Mouse (Mus musculus) liver, embryonic 12.5 days (tissue): Measurements from ENCODE around the gene Erg28. TPM values are rescaled to one million over a fixed set of nuclear protein-coding genes. Genes with fewer than 3 reads are reported as not detected.

Source experiments
- ATAC-seq: fragments of 200-750 bp; cut with Nextera tagmentation; 2 replicates; pipeline ENCODE4 v1.8.0; 2017; ENCODE audit warnings: moderate number of reproducible peaks, mild to moderate bottlenecking, moderate library complexity
- H3K27ac ChIP-seq: fragments of 300-500 bp; sonication (generic); 2 replicates; pipeline ENCODE4 v1.5.1; 2016; ENCODE audit warnings: mild to moderate bottlenecking
- H3K27me3 ChIP-seq: fragments of 300-500 bp; sonication (generic); replicated peaks from 2 replicates; pipeline ENCODE4 v1.6.1; 2016; ENCODE audit warnings: mild to moderate bottlenecking, moderate library complexity
- H3K36me3 ChIP-seq: fragments of 300-500 bp; sonication (generic); 2 replicates; pipeline ENCODE4 v1.6.1; 2016; ENCODE audit warnings: mild to moderate bottlenecking, moderate library complexity
- H3K4me1 ChIP-seq: fragments of 300-500 bp; sonication (generic); 2 replicates; pipeline ENCODE4 v1.6.1; 2016
- H3K4me2 ChIP-seq: fragments of 300-500 bp; sonication (generic); 2 replicates; pipeline ENCODE4 v1.6.1; 2016; ENCODE audit warnings: mild to moderate bottlenecking, moderate library complexity
- H3K4me3 ChIP-seq: fragments of 300-500 bp; sonication (generic); 2 replicates; pipeline ENCODE4 v1.5.1; 2016; ENCODE audit warnings: mild to moderate bottlenecking, moderate library complexity
- H3K9ac ChIP-seq: fragments of 300-500 bp; sonication (generic); 2 replicates; pipeline ENCODE4 v1.6.1; 2016; ENCODE audit warnings: mild to moderate bottlenecking, moderate library complexity
- H3K9me3 ChIP-seq: fragments of 300-500 bp; sonication (generic); replicated peaks from 2 replicates; pipeline ENCODE4 v1.6.1; 2016; ENCODE audit warnings: mild to moderate bottlenecking, moderate library complexity
- WGBS: fragments of 180-500 bp; shearing (Covaris S2); methylation state at CpG from one replicate; pipeline ENCODE4 v1.1.7; 2016; ENCODE audit not compliant: insufficient replicate concordance; 5-methylcytosine and 5-hydroxymethylcytosine counted together
- polyA plus RNA-seq: library from polyadenylated mRNA; unstranded; fragments of >200 nt; fragmentation: Nextera tagmentation; extraction: Ambion mirVana; gene quantifications from 2 replicates; pipeline ENCODE4 v1.2.1, GENCODE M21; 2016

The Erg28 gene
- polyA plus RNA-seq, 1 experiment from 2014 or later = 99.3 TPM

DNA sequence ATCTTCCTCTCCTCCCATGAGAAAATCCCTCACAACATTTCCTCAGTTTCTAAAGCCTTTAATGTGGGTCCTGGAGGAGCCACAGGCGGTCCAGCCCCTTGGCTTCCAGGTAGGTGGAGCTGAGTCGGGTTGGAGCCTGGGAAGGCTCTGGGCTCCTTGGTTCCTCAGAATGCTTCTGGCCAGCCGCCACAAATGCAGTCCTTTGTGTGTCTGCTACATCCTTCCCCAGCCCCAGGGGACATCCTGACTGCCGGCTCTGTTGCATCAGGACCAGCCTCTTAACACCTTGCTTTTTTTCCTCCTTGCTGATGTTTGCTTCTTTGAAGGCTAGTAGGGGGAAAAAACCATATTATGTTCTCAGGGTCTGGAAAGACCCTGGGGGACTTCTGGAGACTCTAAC is 56.6 kb downstream of the Erg28 start:
- Histone ChIP-seq H3K27me3 (0 out of 2 replicates have a peak, but pooled peaks cover 10% of the 10 kb centered on the region), H3K36me3 (no peaks in the 10 kb centered on the region), H3K4me3 (no peak overlapping the region), H3K4me1 (no peaks in the 10 kb centered on the region), H3K9me3 (no peaks in the 10 kb centered on the region), H3K9ac (no peak overlapping the region), H3K27ac (no peak overlapping the region), H3K4me2 (no peak overlapping the region)
- no peak for ATAC-seq
- 33% methylated on average over 4 of the region's 4 CpGs for WGBS

GRCm38 (mm10) chr12:85766287-85766686 is 58.1 kb downstream of the Erg28 start:
- Histone ChIP-seq H3K9ac (no peak overlapping the region), H3K36me3 (no peaks in the 10 kb centered on the region), H3K27ac (peak overlapping the region; percentile 45; the same call in 1 of the 2 replicates), H3K4me1 (no peaks in the 10 kb centered on the region), H3K4me3 (no peak overlapping the region), H3K4me2 (0 out of 2 replicates have a peak overlapping the region, but pooled peaks have one; percentile 3), H3K27me3 (0 out of 2 replicates have a peak, but pooled peaks cover 10% of the 10 kb centered on the region), H3K9me3 (no peaks in the 10 kb centered on the region)
- 61% methylated on average over 3 of the region's 3 CpGs for WGBS
- ATAC-seq = peak; percentile 70

Other genes with a start within 250 kb of the Erg28 start
- 0.17 and 0.25 TPM in 2 replicates for gene Jdp2, start 225.5 kb downstream of the Erg28 start, polyA plus RNA-seq
- 4.6 and 5.2 TPM in 2 replicates for gene Batf, start 137.9 kb downstream of the Erg28 start, polyA plus RNA-seq
- 3.7 and 4.3 TPM in 2 replicates for gene Flvcr2, start 78.0 kb downstream of the Erg28 start, polyA plus RNA-seq
- 9.8 and 10.4 TPM in 2 replicates for gene Ttll5, start 109 bp upstream of the Erg28 start, polyA plus RNA-seq